Mouse (Mus musculus) E14TG2a.4 (cell line): ENCODE measurements around the gene Zfp579.

Source experiments
- CTCF ChIP-seq: conservative IDR thresholded peaks from 2 replicates; pipeline ENCODE4 v1.5.1; 2014; ENCODE audit warnings: low read length
- POU5F1 ChIP-seq: IDR thresholded peaks from 2 replicates; pipeline ENCODE4 v1.6.1; 2014; ENCODE audit warnings: low read length, borderline replicate concordance

- TF ChIP-seq CTCF (no peak), POU5F1 (no peak)
Observed at GRCm38 (mm10) chr7:5037467-5037866, 41.5 kb upstream of the Zfp579 start.
